Mouse (Mus musculus): Measurements from ENCODE around the gene S100a7a. TPM values are rescaled to one million over a fixed set of nuclear protein-coding genes. Genes with fewer than 3 reads are reported as not detected.

Gene S100a7a
- polyA plus RNA-seq, 1 experiment = not detected

DNA sequence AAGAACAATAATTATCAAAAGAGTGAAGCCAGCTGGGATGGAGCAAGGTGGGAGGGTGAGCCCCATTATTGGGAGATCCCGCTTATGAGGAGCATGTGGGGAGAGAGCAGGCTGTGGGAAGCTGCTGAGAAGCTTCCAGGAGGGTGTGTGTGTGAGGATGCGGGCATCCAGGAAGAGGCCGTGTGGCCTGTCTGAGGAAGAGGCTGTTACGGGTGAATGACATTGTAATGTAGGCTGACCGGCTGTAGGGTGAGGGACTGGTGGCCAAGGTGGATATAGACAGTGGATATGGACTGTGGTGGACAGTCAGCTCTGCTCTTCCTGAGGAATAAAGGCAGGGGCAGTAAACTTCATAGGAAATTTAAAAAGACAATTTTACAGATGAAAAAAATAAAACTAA lies 28.3 kb upstream of the S100a7a start:
- H3K4me3 ChIP-seq (replicated peaks) = no peak overlapping the region
- peaks cover 2% of the 10 kb centered on the region; the same call in 1 of the 2 replicates for H3K4me1 ChIP-seq
- H3K27me3 ChIP-seq (replicated peaks) = peaks cover 31% of the 10 kb centered on the region
- TF ChIP-seq FLI1 (IDR thresholded peaks at IDR 0.05; ENCODE audit: low read length) = no peak
- TF ChIP-seq GATA1 (IDR thresholded peaks at IDR 0.05; ENCODE audit: borderline replicate concordance, low read length) = no peak
- H3K36me3 ChIP-seq (replicated peaks; ENCODE audit: low read length) = no peaks in the 10 kb centered on the region
- H3K9me3 ChIP-seq = no peaks in the 10 kb centered on the region

DNA sequence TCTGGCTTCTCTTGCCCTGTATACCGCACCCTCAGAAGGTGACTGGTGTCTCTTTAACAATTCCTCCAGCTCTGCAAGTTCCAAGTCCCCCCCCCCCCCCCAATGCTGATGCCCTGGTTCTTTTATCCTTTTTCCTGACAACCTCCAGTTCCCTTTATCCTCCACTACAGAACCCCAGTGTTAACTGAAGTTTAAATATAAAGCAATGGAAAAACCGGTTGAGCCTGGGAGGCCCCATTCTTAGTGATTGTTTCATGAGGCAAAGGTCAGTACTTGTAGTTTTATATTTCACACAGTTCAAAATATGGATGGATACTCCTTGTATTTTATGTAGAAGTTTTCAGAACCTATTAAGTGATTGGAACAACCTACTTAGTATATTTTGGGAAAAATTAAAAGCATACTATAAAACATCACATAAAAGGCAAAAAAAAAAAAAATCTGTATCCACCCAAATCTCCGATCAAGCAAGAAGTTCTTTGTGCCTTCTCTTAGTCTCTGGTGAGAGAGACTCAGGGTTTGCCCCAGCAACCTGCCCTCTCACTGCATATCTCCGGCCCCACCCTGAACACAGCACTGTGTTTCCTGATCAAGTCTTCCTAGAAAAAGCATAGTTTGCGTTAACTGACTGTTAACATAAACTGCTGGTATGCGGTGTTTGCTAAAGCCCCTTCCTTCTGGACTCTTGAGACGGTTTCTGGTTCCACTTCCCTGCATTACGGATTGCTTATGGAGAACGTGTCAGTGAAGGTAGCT lies 27.4 kb upstream of the S100a7a start:
- Histone ChIP-seq H3K36me3 (replicated peaks; ENCODE audit: low read length) (no peaks in the 10 kb centered on the region), H3K27me3 (replicated peaks) (peaks cover 27% of the 10 kb centered on the region), H3K9me3 (no peaks in the 10 kb centered on the region), H3K4me3 (replicated peaks) (no peak overlapping the region), H3K4me1 (peaks cover 2% of the 10 kb centered on the region; the same call in 1 of the 2 replicates)
- TF ChIP-seq GATA1 (IDR thresholded peaks at IDR 0.05; ENCODE audit: borderline replicate concordance, low read length) = no peak
- TF ChIP-seq FLI1 (IDR thresholded peaks at IDR 0.05; ENCODE audit: low read length) = no peak

DNA sequence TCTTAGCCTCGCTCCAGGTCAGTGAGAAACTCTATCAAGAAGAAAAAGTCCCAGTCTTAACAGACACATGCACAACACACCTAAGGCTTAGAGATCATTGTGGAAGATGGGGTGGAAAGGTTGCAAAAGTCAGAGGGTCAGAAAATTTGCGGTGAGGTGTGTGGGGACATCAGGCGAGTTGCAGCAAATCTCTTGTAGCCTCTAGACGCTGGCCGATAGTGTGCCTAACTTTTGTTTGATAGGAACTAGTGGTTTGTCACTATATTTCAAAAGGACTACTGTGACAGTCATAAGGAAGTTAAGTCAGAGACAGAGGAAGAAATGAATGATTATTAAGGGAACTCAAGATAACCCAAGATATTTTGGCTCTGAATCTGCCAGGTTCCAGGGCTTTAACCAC lies 26.5 kb upstream of the S100a7a start:
- TF ChIP-seq FLI1 (IDR thresholded peaks at IDR 0.05; ENCODE audit: low read length) (no peak), GATA1 (IDR thresholded peaks at IDR 0.05; ENCODE audit: borderline replicate concordance, low read length) (no peak)
- Histone ChIP-seq H3K4me1 (no peaks in the 10 kb centered on the region; the same call in 1 of the 2 replicates), H3K4me3 (replicated peaks) (no peak overlapping the region), H3K9me3 (no peaks in the 10 kb centered on the region), H3K27me3 (replicated peaks) (peaks cover 22% of the 10 kb centered on the region), H3K36me3 (replicated peaks; ENCODE audit: low read length) (no peaks in the 10 kb centered on the region)

DNA sequence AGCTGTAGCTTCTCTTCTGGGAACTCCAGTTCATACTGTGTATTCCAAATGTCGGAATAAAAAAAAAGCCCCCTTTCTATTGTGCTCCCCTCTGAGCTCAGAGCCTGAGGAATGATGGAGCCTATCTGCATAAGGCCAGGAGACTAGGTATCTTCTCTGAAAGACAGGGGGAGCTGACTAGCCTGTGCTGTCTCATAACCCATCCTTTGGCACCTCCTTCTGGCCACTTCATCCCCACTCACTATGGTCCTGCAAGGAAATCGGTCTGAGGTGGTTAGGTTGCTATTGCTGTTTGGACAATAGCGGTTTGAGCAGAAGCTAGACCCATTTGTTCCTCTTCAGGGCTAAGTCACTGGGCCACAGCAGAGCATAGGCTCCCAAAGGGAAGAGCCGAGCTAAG lies 26.0 kb upstream of the S100a7a start:
- Histone ChIP-seq H3K4me3 (replicated peaks) (no peak overlapping the region), H3K9me3 (no peaks in the 10 kb centered on the region), H3K36me3 (replicated peaks; ENCODE audit: low read length) (no peaks in the 10 kb centered on the region), H3K4me1 (no peaks in the 10 kb centered on the region; the same call in 1 of the 2 replicates), H3K27me3 (replicated peaks) (peaks cover 20% of the 10 kb centered on the region)
- TF ChIP-seq FLI1 (IDR thresholded peaks at IDR 0.05; ENCODE audit: low read length) = no peak
- TF ChIP-seq GATA1 (IDR thresholded peaks at IDR 0.05; ENCODE audit: borderline replicate concordance, low read length) = no peak

DNA sequence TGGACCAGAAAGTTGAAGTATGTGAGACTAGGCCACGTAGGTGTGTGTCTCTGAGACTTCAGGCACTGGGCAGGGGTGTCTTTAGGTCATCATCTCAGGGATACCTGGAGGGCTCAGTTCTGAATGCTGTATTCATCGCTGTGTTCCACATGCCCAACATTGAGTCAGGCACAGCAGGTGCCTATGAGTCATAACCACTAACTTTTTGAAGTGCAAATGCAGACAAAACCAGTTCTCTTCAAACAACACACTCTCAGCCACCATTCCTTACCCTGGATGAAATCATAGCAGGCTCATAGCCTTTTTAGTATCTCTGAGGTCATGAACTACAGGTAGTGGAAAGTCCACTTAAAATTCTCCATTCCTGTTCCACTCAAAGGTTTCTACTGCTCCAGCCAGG lies 24.5 kb upstream of the S100a7a start:
- Histone ChIP-seq H3K9me3 (0 out of 2 replicates have a peak, but pooled peaks cover 4% of the 10 kb centered on the region), H3K4me1 (no peaks in the 10 kb centered on the region; the same call in 1 of the 2 replicates), H3K27me3 (replicated peaks) (peaks cover 15% of the 10 kb centered on the region), H3K36me3 (replicated peaks; ENCODE audit: low read length) (no peaks in the 10 kb centered on the region), H3K4me3 (replicated peaks) (no peak overlapping the region)
- TF ChIP-seq GATA1 (IDR thresholded peaks at IDR 0.05; ENCODE audit: borderline replicate concordance, low read length) = no peak
- no peak for TF ChIP-seq FLI1 (IDR thresholded peaks at IDR 0.05; ENCODE audit: low read length)

DNA sequence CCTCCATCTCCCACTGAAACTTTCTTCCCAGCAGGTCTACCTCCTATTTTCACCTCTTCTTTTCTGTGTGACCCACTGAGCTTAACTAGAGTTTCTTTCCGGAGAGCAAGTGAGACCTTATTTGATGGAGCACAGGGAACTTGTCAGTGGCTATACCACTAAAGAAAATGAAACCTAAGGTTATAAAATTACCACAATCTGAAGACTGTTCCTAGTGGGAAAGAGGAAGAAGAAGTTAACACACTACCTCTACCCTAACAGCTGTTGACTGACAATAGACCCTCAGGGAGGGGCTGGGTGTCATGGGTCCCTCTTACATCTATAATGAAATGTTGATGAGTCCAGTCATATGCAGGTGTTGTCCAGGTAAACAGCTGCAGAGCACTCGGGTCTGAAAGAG lies 21.8 kb upstream of the S100a7a start:
- H3K27me3 ChIP-seq (replicated peaks) = peaks cover 6% of the 10 kb centered on the region
- no peak for TF ChIP-seq FLI1 (IDR thresholded peaks at IDR 0.05; ENCODE audit: low read length)
- TF ChIP-seq GATA1 (IDR thresholded peaks at IDR 0.05; ENCODE audit: borderline replicate concordance, low read length) = no peak
- H3K36me3 ChIP-seq (replicated peaks; ENCODE audit: low read length) = no peaks in the 10 kb centered on the region
- H3K4me3 ChIP-seq (replicated peaks) = no peak overlapping the region
- 0 out of 2 replicates have a peak, but pooled peaks cover 4% of the 10 kb centered on the region for H3K9me3 ChIP-seq
- H3K4me1 ChIP-seq = no peaks in the 10 kb centered on the region

DNA sequence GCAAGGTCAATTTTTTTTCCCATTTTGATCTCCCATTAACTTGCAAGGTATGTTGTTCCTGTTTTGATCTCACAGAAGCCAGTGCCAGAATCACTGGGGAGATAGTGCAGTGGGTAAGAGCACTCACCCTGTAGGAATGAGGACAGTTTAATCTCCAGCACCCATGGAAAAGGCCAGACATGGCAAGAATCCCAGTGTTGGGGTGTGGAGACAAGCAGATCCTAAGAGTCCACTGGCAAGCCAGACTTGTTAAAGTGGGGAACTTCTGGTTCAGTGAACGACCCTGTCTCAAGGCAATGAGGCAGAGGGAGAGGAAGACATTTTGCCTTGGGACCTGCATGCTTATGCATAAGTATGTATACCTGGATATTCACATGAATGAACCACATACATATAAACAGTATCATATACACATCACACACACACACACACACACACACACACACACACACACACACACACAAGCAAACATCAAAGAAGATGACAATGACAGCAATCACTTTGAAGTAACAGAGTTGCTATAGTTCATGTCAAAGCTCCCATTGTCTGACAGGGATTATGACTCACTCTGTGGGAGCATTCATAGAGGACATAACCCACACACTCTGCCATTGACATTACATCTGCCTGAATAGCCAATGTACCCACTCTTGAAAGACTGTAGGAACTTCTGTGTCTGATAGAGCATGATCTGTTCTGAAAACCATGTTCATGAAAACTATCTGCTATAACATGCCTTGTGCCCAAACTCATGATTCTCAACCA lies 15.1 kb upstream of the S100a7a start:
- H3K4me3 ChIP-seq (replicated peaks) = no peak overlapping the region
- peaks cover 4% of the 10 kb centered on the region for H3K27me3 ChIP-seq (replicated peaks)
- H3K36me3 ChIP-seq (replicated peaks; ENCODE audit: low read length) = no peaks in the 10 kb centered on the region
- TF ChIP-seq GATA1 (IDR thresholded peaks at IDR 0.05; ENCODE audit: borderline replicate concordance, low read length) (no peak), FLI1 (IDR thresholded peaks at IDR 0.05; ENCODE audit: low read length) (no peak)
- 0 out of 2 replicates have a peak, but pooled peaks cover 1% of the 10 kb centered on the region for H3K9me3 ChIP-seq
- H3K4me1 ChIP-seq = peaks cover 4% of the 10 kb centered on the region; the same call in 1 of the 2 replicates

DNA sequence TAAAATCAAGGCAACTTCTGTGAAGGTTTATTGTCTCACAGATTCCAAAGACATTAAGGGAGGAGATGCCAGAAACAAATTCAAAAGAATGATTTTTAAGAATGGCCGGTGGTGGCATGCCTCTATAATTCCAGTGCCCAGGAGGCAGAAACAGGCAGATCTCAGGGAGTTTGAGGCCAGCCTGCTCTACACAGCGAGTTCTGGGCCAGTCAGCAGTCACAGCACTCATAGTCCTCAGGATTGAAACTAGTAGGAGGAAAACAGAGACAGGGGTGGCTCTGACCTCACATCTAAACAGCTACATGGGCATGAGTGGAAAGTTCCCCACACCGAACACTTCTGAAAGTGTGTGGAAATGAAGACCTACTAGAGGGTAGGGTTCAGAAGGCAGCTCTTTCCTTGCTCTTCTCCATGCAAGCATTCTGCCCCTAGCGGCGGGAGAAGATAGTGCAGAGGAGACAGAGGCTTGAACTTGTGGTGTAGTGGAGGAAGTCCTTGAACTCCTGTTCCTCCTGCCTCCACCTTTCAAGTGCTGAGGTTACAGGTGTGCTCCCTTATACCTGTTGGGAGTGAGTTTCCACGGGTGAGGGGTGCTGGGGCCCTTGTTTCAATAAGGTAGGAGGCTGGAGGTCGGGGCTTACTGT lies 14.2 kb upstream of the S100a7a start:
- Histone ChIP-seq H3K4me1 (peaks cover 4% of the 10 kb centered on the region; the same call in 1 of the 2 replicates), H3K36me3 (replicated peaks; ENCODE audit: low read length) (no peaks in the 10 kb centered on the region), H3K27me3 (replicated peaks) (peaks cover 4% of the 10 kb centered on the region), H3K4me3 (replicated peaks) (no peak overlapping the region), H3K9me3 (no peaks in the 10 kb centered on the region)
- TF ChIP-seq GATA1 (IDR thresholded peaks at IDR 0.05; ENCODE audit: borderline replicate concordance, low read length) = no peak
- TF ChIP-seq FLI1 (IDR thresholded peaks at IDR 0.05; ENCODE audit: low read length) = no peak

DNA sequence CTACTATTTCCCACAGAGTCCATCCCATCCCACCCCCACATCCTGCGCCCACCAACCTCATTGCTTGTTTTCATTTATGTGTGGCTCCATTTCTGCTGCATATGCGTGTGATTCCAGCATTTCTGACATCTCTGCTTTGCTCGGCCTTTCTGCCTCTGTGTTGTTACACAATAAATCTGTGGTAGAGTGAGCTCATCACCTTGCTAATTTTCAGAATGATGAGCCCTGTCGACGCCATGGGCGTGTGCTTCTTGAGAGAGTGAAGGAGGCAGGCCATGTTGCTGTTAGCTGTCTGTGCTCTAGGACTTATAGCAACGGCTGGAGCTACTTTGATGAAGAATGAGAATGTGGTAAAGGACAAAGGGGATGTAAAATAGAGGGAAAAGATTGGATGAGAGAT lies 12.8 kb upstream of the S100a7a start:
- TF ChIP-seq GATA1 (IDR thresholded peaks at IDR 0.05; ENCODE audit: borderline replicate concordance, low read length) (no peak), FLI1 (IDR thresholded peaks at IDR 0.05; ENCODE audit: low read length) (no peak)
- no peaks in the 10 kb centered on the region for H3K9me3 ChIP-seq
- no peaks in the 10 kb centered on the region for H3K36me3 ChIP-seq (replicated peaks; ENCODE audit: low read length)
- peaks cover 4% of the 10 kb centered on the region for H3K27me3 ChIP-seq (replicated peaks)
- H3K4me1 ChIP-seq = peaks cover 4% of the 10 kb centered on the region; the same call in 1 of the 2 replicates
- no peak overlapping the region for H3K4me3 ChIP-seq (replicated peaks)

Measured in megakaryocyte, embryonic 14.5 days (primary cell).